Mouse (Mus musculus) lung, postnatal 36 days (tissue): ENCODE measurements at regions not wholly inside any gene's neighbourhood (a gene's known extent, or its start where the extent isn't known, plus 50 kb on each side); places are given as distances from the start of the nearest gene placed in this dataset.

Experiments
- DNase-seq: peaks from one replicate; pipeline ENCODE4 v3.0.0; 2022; ENCODE audit warnings: mixed read lengths

- no peak for DNase-seq
Measured at GRCm38 (mm10) chr2:72541246-72541645, 65.3 kb downstream of the Cdca7 start.

GRCm38 (mm10) chr2:72545453-72545852 is 69.5 kb downstream of the Cdca7 start:
- DNase-seq, result no peak

- peak; percentile 15 for DNase-seq
Measured at GRCm38 (mm10) chr2:72546476-72546875, 70.5 kb downstream of the Cdca7 start.

DNA sequence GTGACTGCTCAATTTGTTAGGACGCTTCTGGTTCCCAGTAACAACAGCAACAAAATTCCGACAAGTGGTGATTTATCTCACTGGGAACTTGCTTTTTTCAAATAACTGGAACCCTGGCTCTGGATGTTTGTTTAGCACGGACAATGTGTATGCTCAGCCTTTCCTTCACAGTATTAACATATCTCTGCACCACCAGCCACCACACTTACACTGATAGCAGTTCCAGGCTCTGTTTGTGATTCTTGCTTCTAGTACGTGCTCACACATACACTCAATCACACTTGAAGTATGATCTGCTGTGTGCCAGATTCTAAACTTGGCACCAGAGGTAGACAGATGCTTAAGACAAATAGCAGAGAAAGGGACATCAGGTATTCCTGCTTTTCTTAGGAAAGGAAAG is 71.0 kb downstream of the Cdca7 start:
- DNase-seq, result no peak

DNA sequence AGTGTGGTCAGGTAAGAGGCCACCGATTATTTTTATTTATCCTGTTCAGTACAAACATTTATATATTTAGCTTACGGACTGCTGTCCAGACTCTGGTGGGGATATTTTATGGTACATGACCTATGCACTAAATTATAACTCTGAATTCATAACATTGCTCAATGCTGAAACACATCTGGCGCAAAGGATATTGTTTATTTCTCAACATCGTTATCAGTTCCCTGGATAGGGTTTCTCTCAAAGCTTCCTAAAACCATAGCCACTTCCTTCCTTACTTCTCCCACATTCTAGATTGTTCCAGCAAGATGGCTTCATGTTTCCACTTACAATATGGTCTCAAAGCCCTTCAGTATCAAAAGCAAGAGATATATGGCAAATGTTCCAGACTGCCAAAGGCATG is 75.3 kb downstream of the Cdca7 start:
- no peak for DNase-seq

DNA sequence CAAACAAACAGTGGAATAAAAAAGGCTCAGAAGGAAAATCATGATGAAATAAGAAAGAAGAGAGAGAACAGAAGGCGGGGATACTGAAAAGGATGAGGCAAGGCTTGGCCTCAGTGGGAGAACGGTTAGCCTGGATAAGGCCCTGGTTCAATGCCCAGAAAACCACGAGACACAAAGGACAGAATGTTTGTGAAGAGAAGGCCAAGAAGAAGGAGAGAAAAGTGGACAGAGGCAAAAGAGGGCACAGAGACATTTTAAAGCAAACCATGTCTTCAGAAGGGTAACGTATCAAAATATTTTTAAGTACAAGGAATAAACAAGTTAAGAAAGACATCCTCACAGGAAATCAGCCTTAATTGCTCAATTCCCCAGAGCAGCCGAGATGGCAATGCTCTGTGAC is 78.6 kb downstream of the Cdca7 start:
- DNase-seq, result peak; percentile 62

- no peak for DNase-seq
Measured at GRCm38 (mm10) chr2:72555116-72555515, 79.2 kb downstream of the Cdca7 start.

DNA sequence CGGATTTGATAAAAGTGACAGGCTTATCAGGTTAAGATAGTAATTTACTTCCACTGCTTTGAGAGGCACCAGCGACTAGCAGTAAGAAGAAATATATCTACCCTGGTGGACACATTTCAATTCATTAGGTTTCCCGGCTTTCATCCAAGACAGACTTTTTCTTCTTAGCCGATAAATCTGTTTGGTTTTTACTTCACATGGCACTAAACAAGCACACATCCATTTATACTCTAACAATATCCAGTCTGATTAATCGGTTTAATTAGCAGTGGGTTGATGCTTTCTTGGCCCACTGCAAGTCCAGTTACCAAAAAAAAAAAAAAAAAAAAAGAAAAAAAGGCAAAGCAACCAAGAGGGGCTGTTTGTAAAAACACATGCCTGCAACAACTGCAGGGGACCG is 79.6 kb downstream of the Cdca7 start:
- no peak for DNase-seq

DNA sequence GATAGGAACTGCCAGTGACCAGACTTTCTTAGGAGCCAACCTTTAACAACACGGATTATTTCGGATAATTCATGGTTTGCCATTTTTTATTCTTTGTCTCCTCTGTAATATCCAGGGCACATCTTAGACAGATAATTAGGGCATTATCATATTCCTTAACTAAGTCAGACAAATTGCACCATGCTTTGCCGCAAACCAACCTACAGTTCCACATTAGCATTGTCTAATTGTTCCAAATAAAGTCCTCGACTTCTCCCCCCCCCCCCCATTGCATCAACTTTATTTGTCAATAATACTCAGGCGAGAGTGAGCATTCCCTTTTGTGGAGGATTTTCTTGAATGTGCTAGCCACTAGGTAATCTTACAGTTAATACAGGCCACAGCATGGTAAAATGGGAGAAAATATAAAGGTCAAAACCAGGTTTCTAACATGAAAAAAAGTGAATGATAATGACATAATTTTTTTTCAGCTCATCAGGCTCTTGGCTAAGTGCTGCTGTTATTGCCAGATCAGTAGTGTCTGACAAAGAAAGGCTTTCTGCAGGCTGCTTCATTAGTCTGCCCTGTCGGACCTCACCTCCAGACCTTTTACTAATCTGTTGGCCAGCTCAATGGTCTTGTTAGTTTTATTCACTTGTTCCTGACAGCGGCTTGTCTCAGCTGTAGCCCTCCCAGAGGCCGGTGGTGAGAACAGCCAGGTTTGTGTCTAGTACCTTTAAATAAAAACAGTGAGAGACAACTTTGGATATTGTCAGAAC is 80.3 kb downstream of the Cdca7 start:
- DNase-seq, result no peak

DNA sequence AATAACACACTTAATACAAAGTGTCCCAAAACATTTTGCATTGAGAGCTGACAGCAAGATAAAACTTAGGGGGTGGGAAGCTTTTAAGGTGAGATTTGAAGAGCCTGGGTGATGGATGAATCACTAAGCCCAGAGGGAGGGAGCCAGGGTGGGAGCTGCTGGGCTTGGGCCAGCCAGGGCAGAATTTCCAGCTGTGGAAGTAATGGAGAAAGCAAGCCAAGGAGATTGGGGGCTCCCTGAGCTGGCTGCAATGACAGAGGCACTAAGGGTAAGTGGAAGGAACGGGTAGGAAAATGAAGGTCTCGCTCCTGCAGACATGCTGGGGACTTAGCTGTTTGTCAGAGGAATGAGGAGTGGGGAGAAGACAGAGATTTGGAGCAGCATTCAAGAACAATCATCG is 81.2 kb downstream of the Cdca7 start:
- no peak for DNase-seq

DNA sequence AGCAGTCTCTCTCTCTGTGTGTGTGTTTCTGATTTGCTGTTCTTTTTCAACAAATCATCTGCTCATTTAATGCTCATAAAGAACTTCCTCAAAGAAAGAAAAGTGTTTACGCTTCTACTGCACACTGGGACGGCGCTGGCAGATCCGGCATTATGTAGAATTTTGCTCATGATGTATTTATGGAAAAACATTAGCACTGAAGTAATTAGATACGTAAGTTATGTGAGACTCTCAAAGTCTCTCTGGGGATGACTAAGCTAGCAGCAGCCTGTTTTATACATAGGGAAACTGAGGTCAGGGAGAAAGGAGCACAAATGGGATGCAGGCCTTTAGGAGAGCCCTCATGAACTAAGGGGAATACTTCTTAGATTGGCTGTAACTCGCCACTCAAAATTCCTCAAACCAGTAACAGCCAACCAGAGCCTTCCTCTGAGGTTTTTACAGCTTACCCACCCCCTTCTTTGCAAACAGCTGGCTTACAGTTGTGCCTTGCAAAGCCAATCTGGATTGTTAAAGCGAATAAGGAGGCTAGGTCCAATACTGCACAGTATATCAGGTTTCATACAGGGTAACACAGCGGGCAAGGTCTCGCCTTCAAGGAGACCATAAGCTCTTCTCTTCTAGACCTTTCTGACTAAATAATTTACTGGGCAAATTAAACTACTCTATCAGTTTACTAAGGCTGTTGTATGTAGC is 81.8 kb downstream of the Cdca7 start:
- DNase-seq, result no peak

DNA sequence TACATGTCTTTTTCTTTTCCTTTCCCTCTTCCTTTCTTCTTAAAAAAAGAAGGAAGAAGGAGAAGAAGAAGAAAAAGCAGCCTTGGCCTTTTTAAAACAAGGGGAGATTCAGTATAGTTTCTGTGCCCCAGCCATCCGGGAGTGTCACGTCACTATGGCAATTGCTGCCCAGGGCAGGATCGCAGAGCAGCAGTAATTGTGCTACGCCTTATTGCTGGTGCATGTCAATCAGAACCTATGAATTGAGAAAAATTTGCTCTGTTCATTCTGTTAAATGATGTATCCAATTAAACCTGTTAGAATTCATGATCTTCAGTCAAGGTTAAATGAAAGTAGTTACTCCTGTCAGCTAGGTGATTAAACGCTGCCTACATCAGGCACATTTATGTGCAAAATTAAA is 85.4 kb downstream of the Cdca7 start:
- no peak for DNase-seq

GRCm38 (mm10) chr2:72578322-72578721 is 102.4 kb downstream of the Cdca7 start:
- no peak for DNase-seq

DNA sequence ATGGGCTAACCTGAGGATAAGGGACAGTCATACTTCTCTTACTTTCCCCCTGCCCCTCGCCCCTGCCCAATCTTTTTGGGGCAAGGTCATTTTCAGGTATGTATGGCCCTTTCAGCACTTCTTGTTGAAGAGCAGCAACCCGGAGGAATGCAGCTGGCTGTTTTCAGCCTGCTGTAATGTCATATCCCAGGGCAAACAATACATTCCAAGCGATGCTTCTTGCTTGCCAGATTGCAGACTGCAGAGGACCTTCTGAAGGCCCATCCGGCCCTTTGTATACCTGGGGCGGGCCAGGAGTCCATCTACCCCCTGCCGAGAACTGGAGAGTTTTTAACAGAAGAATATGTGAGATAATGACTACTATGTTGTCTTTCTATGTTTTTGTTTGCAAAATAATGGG is 105.2 kb downstream of the Cdca7 start:
- no peak for DNase-seq

DNA sequence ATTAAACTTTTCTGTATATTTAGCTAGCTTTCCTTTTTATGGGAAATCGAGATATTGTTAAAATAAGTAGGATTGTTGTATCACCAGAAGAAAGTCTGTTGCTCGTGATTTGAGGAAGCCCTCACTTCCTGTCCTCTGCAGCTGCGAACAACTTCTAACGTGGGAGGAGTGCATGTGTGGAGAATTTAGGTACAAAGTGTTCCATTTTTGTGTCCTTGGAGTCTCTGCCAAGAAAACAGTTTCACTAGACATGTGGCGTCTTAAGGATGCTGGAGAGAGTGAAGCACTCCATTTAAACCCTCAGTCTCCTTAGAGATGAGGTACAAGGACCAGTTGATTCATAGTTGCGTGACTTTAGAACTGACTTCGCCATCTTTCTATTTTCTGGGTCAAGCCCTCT is 112.9 kb downstream of the Cdca7 start:
- peak; percentile 15 for DNase-seq

DNA sequence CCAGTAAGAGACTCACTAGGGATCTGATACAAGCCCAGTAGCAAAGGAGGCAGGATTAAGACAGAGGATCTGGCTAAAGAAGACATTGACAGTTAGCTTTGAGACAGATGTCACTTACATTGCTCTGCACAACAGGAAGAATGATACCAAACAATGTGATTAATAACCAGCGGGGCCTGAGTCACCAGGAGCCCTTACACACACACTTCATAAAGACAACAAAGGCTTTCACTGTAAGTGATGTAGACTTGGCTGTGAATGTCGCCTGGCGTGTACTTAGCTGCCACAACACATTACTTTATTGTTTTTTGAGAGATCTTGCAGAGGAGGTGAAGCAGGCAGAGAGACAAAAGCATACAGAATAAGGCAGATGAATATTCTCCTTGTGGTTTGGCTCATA is 116.1 kb downstream of the Cdca7 start:
- no peak for DNase-seq

- DNase-seq, result no peak
Measured at GRCm38 (mm10) chr2:72596994-72597925, 121.3 kb downstream of the Cdca7 start.

DNA sequence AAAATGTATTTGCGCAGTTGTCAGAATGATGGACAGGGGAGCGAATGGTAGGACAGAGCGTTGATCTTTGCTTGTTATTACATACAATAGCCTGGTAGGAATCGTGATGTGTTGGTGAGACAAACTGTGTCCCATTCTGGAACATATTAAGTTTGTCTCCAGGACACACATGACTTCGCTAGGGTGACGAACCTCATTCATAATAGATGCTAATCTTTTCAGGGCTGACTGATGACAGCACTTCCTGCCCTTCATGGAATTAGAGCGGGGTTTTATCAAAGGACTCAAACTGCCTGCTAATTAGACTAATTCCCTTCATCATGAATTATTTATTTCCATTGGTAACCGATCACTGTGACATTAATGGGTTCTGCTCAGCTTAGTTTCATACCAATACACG is 122.0 kb downstream of the Cdca7 start:
- DNase-seq, result no peak

DNA sequence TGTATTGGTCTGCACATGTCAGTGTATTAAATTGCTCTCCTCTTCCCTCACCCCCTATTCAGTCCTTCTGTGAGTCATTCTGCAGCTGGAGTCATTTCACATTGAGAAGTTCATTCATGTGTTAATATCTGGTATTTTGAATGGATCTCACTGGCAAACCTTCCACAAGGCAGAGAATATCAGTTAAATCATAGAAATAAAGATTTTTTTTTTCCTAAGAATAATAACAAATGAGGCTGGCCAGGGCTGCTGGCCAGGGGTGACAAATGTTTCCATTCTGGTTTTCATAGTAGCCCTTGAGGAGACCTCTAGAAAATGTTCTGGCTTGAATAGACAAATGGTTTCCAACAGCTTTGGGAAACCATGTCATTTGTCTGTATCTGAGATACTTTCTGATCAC is 124.8 kb downstream of the Cdca7 start:
- DNase-seq, result no peak

- no peak for DNase-seq
Measured at GRCm38 (mm10) chr2:72602152-72602551, 126.2 kb downstream of the Cdca7 start.

DNA sequence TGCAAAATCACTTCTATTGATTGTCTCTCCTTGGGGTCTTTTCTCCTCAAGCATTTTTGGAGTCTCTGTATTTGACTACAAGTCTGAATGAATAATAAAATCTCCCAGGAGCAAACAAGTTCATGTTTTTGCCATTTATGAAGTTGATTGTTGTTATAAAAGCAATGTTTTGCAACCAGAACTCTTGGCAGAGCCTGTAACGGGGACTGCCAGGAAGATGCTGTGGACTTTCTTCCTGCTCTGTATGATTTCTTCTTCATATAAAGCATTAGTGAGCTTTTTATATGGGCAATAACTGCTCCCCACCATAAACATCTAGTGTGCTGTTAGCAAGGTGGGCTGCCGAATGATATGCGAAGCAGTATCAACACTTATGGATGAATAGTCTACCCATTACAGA is 136.3 kb downstream of the Cdca7 start:
- peak; percentile 38 for DNase-seq

DNA sequence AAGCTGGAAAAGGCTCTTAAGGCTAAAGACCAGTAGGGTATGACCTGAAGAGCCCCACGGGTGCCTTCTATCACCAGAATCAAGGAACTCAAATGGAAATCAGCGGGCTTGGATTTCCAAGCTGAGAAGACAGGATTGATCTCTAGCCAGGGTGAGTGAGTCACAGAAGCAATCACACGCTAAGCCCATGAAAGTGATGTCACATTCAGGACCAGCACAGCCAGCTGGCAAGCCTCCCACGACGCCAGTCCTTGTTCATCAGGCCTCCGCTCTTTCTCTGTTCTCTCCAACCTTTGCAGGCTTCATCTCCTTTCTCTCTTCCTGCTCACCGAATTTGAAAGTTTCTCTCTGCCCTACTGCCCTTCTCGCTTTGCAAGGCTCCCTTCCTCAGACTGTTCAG is 138.3 kb downstream of the Cdca7 start:
- DNase-seq, result peak; percentile 79

DNA sequence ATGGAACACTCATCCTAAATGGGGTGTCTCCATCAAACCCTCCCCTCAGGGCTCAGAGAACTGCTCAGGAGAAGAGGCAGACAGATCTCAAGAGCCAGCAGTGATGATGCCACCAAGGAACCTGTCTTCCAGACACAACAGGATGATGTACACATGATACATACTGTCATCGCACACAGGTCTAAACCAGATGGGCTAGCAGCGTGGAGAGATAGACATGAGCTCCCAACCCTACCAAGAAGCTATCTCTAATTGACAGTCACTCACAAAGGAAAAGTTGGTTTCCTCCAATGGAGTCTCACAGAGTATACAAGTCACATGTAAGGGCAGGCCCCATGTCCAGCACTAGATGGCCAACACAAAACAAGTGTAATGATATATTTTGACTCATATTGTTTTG is 139.9 kb downstream of the Cdca7 start:
- DNase-seq, result no peak

DNA sequence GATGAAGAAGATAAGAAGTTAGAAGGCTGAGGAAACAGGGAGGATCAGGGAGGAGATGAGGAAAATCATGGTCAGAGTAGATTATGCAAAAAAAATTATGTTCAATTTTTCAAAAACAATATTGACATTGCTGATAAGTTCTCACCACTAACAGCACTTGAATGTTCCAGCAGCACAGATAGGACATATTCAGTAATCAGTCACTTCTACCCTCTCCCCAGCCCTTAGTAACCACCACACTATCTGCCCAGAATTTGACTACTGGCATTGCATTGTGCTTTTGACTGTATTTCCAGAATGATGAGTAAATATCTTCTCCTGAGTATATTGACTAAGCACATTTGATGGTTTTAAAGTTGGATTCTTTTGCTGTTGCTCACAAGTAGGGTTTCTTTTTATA is 140.5 kb downstream of the Cdca7 start:
- DNase-seq, result no peak
